Mouse (Mus musculus) ES-Bruce4 (cell line): ENCODE measurements at regions not wholly inside any gene's neighbourhood (a gene's known extent, or its start where the extent isn't known, plus 50 kb on each side); places are given as distances from the start of the nearest gene placed in this dataset.

Experiments used
- CTCF ChIP-seq: IDR thresholded peaks from one replicate; pipeline ENCODE4 v1.8.1; 2011; ENCODE audit warnings: low read depth, low read length
- EP300 ChIP-seq: IDR thresholded peaks from 2 replicates; pipeline ENCODE4 v1.6.1; 2011; ENCODE audit warnings: low read depth, low read length; ENCODE audit not compliant: insufficient read depth
- POLR2A ChIP-seq: IDR thresholded peaks from one replicate; pipeline ENCODE4 v1.8.1; 2011; ENCODE audit warnings: low read length; ENCODE audit not compliant: insufficient read depth

DNA sequence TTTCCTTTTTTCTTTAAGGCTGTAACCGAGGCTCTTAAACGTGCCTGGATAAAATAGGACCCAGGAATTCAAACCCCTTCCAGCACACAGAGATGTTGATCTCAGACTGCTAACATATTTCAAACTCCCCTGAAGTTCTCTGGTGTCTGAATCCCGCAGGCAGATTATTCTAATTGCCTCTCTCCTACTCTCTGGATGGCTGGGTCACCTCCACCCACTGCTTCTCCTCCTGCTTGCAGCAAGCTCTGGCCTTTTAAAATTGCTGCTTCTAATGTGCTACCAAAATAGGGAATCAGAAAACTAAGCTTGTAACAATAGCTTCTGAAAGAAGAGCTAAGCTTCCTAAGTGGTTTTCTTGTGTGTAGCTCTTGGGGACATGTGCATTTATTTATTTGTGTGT, 64.4 kb upstream of the Ldb2 start:
- no peak for TF ChIP-seq POLR2A
- no peak for TF ChIP-seq EP300
- no peak for TF ChIP-seq CTCF
